Mouse (Mus musculus) spleen, embryonic (tissue): ENCODE results near the gene Abcc3.

Source experiments
- CTCF ChIA-PET: fragments of 350-600 bp; sonication (Branson Sonifier 250); formaldehyde crosslinking; loops from one replicate; lab custom pipeline; 2022; lab: Charles Lee

Gene Abcc3

GRCm38 (mm10) chr11:94327693-94328643, 64.8 kb downstream of the Abcc3 start, which contains the start of gene Ankrd40:
TSS of gene Ankrd40 (plus strand) at chr11:94328001.
- CTCF ChIA-PET = interaction anchor here (1.1 kb wide), 1 partner anchor 13 kb away, joined by 3 read pairs; no protein-coding TSS in a partner anchor

DNA sequence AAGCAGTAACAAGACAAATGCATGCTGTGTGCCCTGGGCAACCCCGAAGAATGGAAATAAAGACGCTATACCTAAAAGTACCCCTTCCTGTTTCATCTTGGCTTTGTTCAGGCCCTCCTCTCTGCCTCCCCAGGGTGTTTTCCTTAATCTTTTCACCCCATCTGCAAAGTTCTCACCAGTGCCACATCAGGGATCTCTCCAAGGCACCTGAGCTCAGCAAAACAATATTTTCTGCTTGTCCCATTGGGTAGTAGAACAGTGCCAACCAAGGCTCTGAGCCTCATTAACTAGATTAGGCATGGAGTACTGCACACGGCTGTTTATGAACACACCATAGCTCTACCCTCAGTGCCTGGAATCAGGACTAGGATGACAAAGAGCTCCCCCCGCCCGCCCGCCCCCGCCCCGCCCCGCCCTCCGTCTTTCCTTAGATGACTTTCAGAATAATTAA, 65.8 kb downstream of the Abcc3 start:
- CTCF ChIA-PET = interaction anchor here (1.1 kb wide), 1 partner anchor 12 kb away, joined by 3 read pairs; no protein-coding TSS in a partner anchor

GRCm38 (mm10) chr11:94324618-94325017, 68.2 kb downstream of the Abcc3 start:
- CTCF ChIA-PET = no interaction called here

GRCm38 (mm10) chr11:94323271-94323925, 69.4 kb downstream of the Abcc3 start:
- CTCF ChIA-PET = interaction anchor here (0.6 kb wide), 1 partner anchor 440 kb away, joined by 3 read pairs; no protein-coding TSS in a partner anchor

GRCm38 (mm10) chr11:94322636-94323035, 70.2 kb downstream of the Abcc3 start:
- CTCF ChIA-PET = no interaction called here

GRCm38 (mm10) chr11:94321931-94322400, 70.8 kb downstream of the Abcc3 start, which contains the start of gene Luc7l3:
TSS of gene Luc7l3 (minus strand) at chr11:94321988.
- CTCF ChIA-PET = no interaction called here

- CTCF ChIA-PET = interaction anchor here (0.6 to 0.7 kb wide), 2 partner anchors 15 to 684 kb away, joined by 4 to 5 read pairs; no protein-coding TSS in a partner anchor
Measured at GRCm38 (mm10) chr11:94320969-94321930, 71.5 kb downstream of the Abcc3 start.

DNA sequence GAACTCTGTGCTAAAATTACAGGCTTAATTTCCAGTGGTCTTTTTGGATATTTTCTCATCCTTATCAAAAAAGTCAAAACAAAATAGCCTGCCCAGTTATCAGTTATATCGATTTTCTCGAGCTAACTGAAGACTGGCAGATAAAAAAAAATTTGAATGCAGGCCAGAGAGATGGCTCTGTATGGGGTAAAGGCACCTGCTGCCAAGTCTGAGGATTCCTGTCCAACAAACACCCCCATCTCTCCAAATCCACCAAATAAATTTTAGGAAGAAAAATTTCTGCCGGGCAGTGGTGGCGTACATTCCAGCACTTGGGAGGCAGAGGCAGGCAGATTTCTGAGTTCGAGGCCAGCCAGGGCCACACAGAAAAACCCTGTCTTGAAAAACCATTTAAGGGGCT, 74.7 kb downstream of the Abcc3 start:
- CTCF ChIA-PET = interaction anchor here (0.7 kb wide), 1 partner anchor 12 kb away, joined by 3 read pairs; no protein-coding TSS in a partner anchor

DNA sequence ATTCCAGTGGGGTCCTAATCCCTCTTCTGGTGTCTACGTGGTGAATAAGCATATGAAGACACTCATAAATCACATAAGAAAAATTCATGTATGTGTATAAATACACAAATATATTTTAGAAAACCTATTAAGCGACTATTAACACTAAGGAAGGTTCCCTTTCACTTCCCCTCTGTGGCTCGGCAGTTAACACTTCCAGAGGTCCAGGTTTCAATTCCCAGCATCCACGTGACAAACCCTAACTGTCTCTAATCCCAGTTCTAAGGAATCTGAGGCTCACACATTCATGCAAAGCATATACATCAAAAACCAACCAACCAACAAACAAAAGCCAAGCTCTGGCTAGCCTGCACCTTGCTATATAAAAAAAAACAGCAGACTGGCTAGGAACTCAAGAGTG, 75.3 kb downstream of the Abcc3 start:
- CTCF ChIA-PET = interaction anchor here (0.7 kb wide), 1 partner anchor 11 kb away, joined by 3 read pairs; no protein-coding TSS in a partner anchor

DNA sequence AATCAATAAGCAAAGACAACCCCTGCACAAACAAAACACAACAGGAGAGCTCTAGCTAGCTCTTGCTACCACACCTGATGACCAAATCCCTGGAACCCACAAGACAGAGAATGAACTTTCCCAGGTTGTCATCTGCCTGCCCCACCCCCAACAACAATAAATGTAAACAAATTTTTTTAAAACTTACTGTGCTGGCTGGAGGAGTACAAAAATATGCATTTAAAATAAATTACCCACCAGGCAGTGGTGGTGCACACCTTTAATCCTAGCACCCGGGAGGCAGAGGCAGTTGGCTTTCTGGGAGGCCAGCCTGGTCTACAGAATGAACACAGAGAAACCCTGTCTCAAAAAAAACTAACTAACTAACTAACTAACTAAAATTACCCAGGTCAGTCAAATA, 75.8 kb downstream of the Abcc3 start:
- CTCF ChIA-PET = no interaction called here

DNA sequence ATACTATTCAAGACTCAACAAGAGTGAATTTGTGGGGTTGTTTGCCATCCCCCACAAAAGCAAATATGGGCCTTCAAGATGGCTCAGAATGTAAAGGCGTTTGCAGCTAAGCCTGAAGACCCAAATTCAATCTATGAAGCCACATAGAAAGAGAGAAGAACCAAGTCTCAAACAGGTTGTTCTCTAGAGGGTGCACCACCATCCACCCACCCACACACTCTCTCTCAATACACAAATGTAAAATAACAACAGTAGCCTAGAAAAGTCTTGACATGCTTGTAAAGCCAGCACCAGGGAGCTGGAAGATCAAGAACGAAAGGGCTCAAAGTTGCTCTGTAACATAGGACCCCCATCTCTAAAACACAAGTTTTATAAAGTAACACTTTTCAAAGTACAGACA, 76.3 kb downstream of the Abcc3 start:
- CTCF ChIA-PET = no interaction called here

- CTCF ChIA-PET = no interaction called here
Measured at GRCm38 (mm10) chr11:94315308-94315707, 77.5 kb downstream of the Abcc3 start.

- CTCF ChIA-PET = interaction anchor here (0.6 kb wide), 1 partner anchor 20 kb away, joined by 8 read pairs; no protein-coding TSS in a partner anchor
Measured at GRCm38 (mm10) chr11:94314098-94314652, 78.6 kb downstream of the Abcc3 start.

- CTCF ChIA-PET = no interaction called here
Measured at GRCm38 (mm10) chr11:94312733-94313132, 80.1 kb downstream of the Abcc3 start.

GRCm38 (mm10) chr11:94294996-94295845, 97.6 kb downstream of the Abcc3 start:
- CTCF ChIA-PET = interaction anchor here (0.7 kb wide), 1 partner anchor 69 kb away, joined by 11 read pairs; no protein-coding TSS in a partner anchor
